Mouse (Mus musculus) bone marrow, adult 2 months (tissue): ENCODE data around the gene Gm3752.
"Not testable (repeated sequence)": the region's sequence is repeated elsewhere in the genome, so short reads cannot be mapped to it uniquely, and the experiment has no call there.

Experiments used
- CTCF ChIP-seq: fragments of 200-500 bp; IDR thresholded peaks from 2 replicates; pipeline ENCODE4 v1.5.1; 2011; ENCODE audit warnings: low read length, control low read depth; ENCODE audit not compliant: control insufficient read depth, insufficient read depth
- POLR2A ChIP-seq: fragments of 200-500 bp; IDR thresholded peaks from 2 replicates; pipeline ENCODE4 v1.6.1; 2011; ENCODE audit warnings: low read depth, mild to moderate bottlenecking, control low read depth, low read length, borderline replicate concordance; ENCODE audit not compliant: control insufficient read depth

DNA sequence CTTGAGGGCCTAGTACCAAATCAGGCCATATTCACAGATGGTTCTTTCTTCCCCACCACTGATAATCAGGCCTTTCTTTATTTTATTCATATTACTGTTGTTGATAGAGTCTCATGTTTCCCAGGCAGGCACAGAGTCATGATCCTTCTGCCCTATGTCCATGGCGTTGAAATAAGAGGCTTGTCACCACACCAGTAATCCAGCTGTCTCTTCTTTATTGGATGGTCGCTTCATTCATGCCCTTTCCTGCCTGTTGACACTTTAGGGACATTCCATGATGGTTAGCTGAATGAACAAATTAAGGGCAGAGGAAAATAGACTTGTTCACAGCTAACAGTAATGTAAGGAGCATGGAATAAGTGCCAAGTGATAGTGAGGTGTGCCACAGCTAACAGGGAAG is 61.1 kb downstream of the Gm3752 start:
- not testable (repeated sequence) for TF ChIP-seq CTCF, POLR2A
